Mouse (Mus musculus) layer of hippocampus, postnatal 10 days (tissue): ENCODE measurements around the gene Pfkp. TPM values are rescaled to one million over a fixed set of nuclear protein-coding genes. Genes with fewer than 3 reads are reported as not detected.

Experiments used
- DNase-seq, 2 experiments: peaks; one replicate each; pipeline ENCODE4 v3.0.0; 2021; ENCODE audit warnings: low spot score in 2 of 2
- long read RNA-seq: library from polyadenylated mRNA; stranded (forward); transcript quantifications from one replicate; pipeline ENCODE4 v2.0.0, GENCODE M21; 2023
- total RNA-seq, 2 experiments: library from RNA; stranded (reverse); gene quantifications; 2 replicates each; pipeline ENCODE4 v1.2.3; 2021

The Pfkp gene
- total RNA-seq, result 100 to 1,000 TPM; 323 to 335 TPM
- long read RNA-seq, full-length matches to known transcripts, result 186 of 215 reads
- long read RNA-seq, partial matches to known transcripts, result 18 of 215 reads
- long read RNA-seq, other reads (novel, unspliced or antisense), result 11 of 215 reads

- DNase-seq, result peak; percentile 87 to 94
These were observed at the start of gene Pfkp for GRCm38 (mm10) chr13:6648669-6649233. Gene Pfkp (minus strand): TSS chr13:6648777.

GRCm38 (mm10) chr13:6690607-6691006 is 42.0 kb upstream of the Pfkp start:
- no peak for DNase-seq

GRCm38 (mm10) chr13:6689962-6690361 is 41.4 kb upstream of the Pfkp start:
- DNase-seq, result peak; percentile 19 to 47

GRCm38 (mm10) chr13:6688790-6689433 is 40.3 kb upstream of the Pfkp start:
- peak; percentile 41 to 53 for DNase-seq

- DNase-seq, result no peak
These were observed 18.3 kb upstream of the Pfkp start for GRCm38 (mm10) chr13:6666887-6667286.

- no peak for DNase-seq
These were observed 16.9 kb upstream of the Pfkp start for GRCm38 (mm10) chr13:6665506-6665905.

- no peak for DNase-seq
These were observed 15.6 kb upstream of the Pfkp start for GRCm38 (mm10) chr13:6664216-6664615.

GRCm38 (mm10) chr13:6659314-6659713 is 10.7 kb upstream of the Pfkp start:
- no peak for DNase-seq

- no peak for DNase-seq
These were observed 8.7 kb upstream of the Pfkp start for GRCm38 (mm10) chr13:6657300-6657699.

GRCm38 (mm10) chr13:6649542-6649941 is 965 bp upstream of the Pfkp start:
- no peak for DNase-seq

GRCm38 (mm10) chr13:6647992-6648668 is 447 bp downstream of the Pfkp start:
- peak in 1 of 2 experiments; percentile 29 for DNase-seq

GRCm38 (mm10) chr13:6647067-6647991 is 1.2 kb downstream of the Pfkp start:
- peak; percentile 41 to 56 for DNase-seq

- DNase-seq, result no peak
These were observed 1.9 kb downstream of the Pfkp start for GRCm38 (mm10) chr13:6646674-6647066.

GRCm38 (mm10) chr13:6646266-6646665 is 2.3 kb downstream of the Pfkp start:
- no peak for DNase-seq

GRCm38 (mm10) chr13:6643968-6644367 is 4.6 kb downstream of the Pfkp start:
- no peak for DNase-seq

- no peak for DNase-seq
These were observed 5.6 kb downstream of the Pfkp start for GRCm38 (mm10) chr13:6643026-6643425.

GRCm38 (mm10) chr13:6642453-6642852 is 6.1 kb downstream of the Pfkp start:
- DNase-seq, result no peak

GRCm38 (mm10) chr13:6641497-6641896 is 7.1 kb downstream of the Pfkp start:
- no peak for DNase-seq

GRCm38 (mm10) chr13:6639507-6640030 is 9.0 kb downstream of the Pfkp start:
- DNase-seq, result no peak

- DNase-seq, result no peak
These were observed 9.6 kb downstream of the Pfkp start for GRCm38 (mm10) chr13:6638976-6639375.

GRCm38 (mm10) chr13:6638425-6638824 is 10.2 kb downstream of the Pfkp start:
- DNase-seq, result no peak
